17 mouse cellular contexts compared by ENCODE assay signal in genomic region chr14:62778095-62778494, GRCm38 (mm10). TPM values are rescaled to one million over a fixed set of nuclear protein-coding genes. Genes with fewer than 3 reads are reported as not detected.
DNase-seq lines count a peak whose midpoint lies in the region; ATAC-seq lines count a peak whose summit lies in the region.
"Had no signal": no experiment of that assay in that cellular context is flagged by ENCODE, and none has a peak within 500 bp of the region (broad histone marks: within the 10 kb centered on the region; RNA-seq: fewer than 3 reads in every experiment).

No protein-coding gene starts in this region.

- peak; percentile 56 for DNase-seq in 3T3-L1 (ENCODE audit: low read depth, low spot score)
- DNase-seq in c-Kit-positive CD71-negative TER-119-negative erythroid progenitor cells, embryonic 14.5 days (ENCODE audit: low read depth): peak; percentile 8
- no peak for DNase-seq in adrenal gland, adult 2 months
- DNase-seq in layer of hippocampus, postnatal 25 days (ENCODE audit: extremely low spot score in 1 of 2, low spot score in 1 of 2): no peak
- DNase-seq in gastrocnemius, postnatal 14 days: no peak
- DNase-seq: adrenal gland, adult 8-10 months; cerebellum, adult 18-20 months; cerebellum, adult 9-11 months; cerebellum, postnatal 36 days; forebrain, postnatal 0 days; heart, adult 2 months; heart, postnatal 14 days; kidney, adult 18-20 months had no signal

- intact Hi-C loops in gastrocnemius, postnatal 14 days (cut with DNase I; ENCODE audit: low total_unique reads): no loop called here

- peak; percentile 45 for ATAC-seq in CD4-positive, CD25-positive, alpha-beta regulatory T cell, adult 4 months
- ATAC-seq in megakaryocyte, adult 5-6 weeks (ENCODE audit: poor library complexity, severe bottlenecking): 0 out of 2 replicates have a peak, but pooled peaks have one; percentile 51
- ATAC-seq: forebrain, embryonic 13.5 days; forebrain, postnatal 0 days; intestine, embryonic 15.5 days had no signal

RNA-seq across cellular contexts. Expression of gene Ints6, which starts 17.1 kb away (rescaled TPM):
- polyA plus RNA-seq in CD4-positive, CD25-positive, alpha-beta regulatory T cell, adult 4 months (2017; shearing (Covaris generic)): 10 to 100 TPM; 17.1 to 26.8 TPM
- 37.5 and 53.5 TPM in 2 replicates for total RNA-seq in megakaryocyte, adult 5-6 weeks (2015)
- total RNA-seq in megakaryocyte, adult 5-6 weeks (2017): 44.8 and 52.9 TPM in 2 replicates
- total RNA-seq in adrenal gland, adult 2 months (2021): 10 to 100 TPM; 42.6 to 60.3 TPM
- polyA plus RNA-seq in adrenal gland, adult 2 months (2012; rRNA removed): 13.5 and 16.2 TPM in 2 replicates
- total RNA-seq in layer of hippocampus, postnatal 25 days (2021): 10 to 100 TPM; 44.4 to 46.0 TPM
- 10 to 100 TPM; 11.8 to 12.3 TPM for total RNA-seq in gastrocnemius, postnatal 14 days (2021)

RNA-seq across cellular contexts. Expression of gene Wdfy2, which starts 59.4 kb away (rescaled TPM):
- 1 to 10 TPM; 4.5 to 6.2 TPM for polyA plus RNA-seq in CD4-positive, CD25-positive, alpha-beta regulatory T cell, adult 4 months (2017; shearing (Covaris generic))
- 35.4 and 35.8 TPM in 2 replicates for total RNA-seq in megakaryocyte, adult 5-6 weeks (2015)
- 45.7 and 51.7 TPM in 2 replicates for total RNA-seq in megakaryocyte, adult 5-6 weeks (2017)
- total RNA-seq in adrenal gland, adult 2 months (2021): 10 to 100 TPM; 29.5 to 31.9 TPM
- 9.0 and 14.0 TPM in 2 replicates for polyA plus RNA-seq in adrenal gland, adult 2 months (2012; rRNA removed)
- 10 to 100 TPM; 14.1 to 16.5 TPM for total RNA-seq in layer of hippocampus, postnatal 25 days (2021)
- 1 to 10 TPM; 7.4 to 7.8 TPM for total RNA-seq in gastrocnemius, postnatal 14 days (2021)

Comparison
In these comparisons a context has a peak if more than half of its experiments do, and no peak if none do; other contexts are left out.
1. DNase-seq: peak in 3T3-L1 (single experiment) and c-Kit-positive CD71-negative TER-119-negative erythroid progenitor cells, embryonic 14.5 days (single experiment); none in adrenal gland, adult 2 months (single experiment), layer of hippocampus, postnatal 25 days (0 of 2) and gastrocnemius, postnatal 14 days (single experiment).